Mouse (Mus musculus) ES-E14 (cell line): ENCODE results near the gene Akt1.

Experiments
- CHD2 ChIP-seq: IDR thresholded peaks from 2 replicates; pipeline ENCODE4 v1.6.1; 2014; ENCODE audit warnings: mild to moderate bottlenecking, low read depth, low read length, inconsistent platforms
- HCFC1 ChIP-seq: IDR thresholded peaks from 2 replicates; pipeline ENCODE4 v1.6.1; 2012; ENCODE audit warnings: low read length, inconsistent platforms, borderline replicate concordance; ENCODE audit not compliant: insufficient read depth
- MAFK ChIP-seq: IDR thresholded peaks from 2 replicates; pipeline ENCODE4 v1.6.1; 2014; ENCODE audit warnings: mild to moderate bottlenecking, low read depth, low read length, inconsistent platforms; ENCODE audit not compliant: insufficient read depth
- ZC3H11A ChIP-seq: IDR thresholded peaks from 2 replicates; pipeline ENCODE4 v1.6.1; 2012; ENCODE audit warnings: low read depth, mild to moderate bottlenecking, inconsistent platforms, low read length, borderline replicate concordance
- ZNF384 ChIP-seq: IDR thresholded peaks from 2 replicates; pipeline ENCODE4 v1.6.1; 2012; ENCODE audit warnings: low read depth, low read length, inconsistent platforms

DNA sequence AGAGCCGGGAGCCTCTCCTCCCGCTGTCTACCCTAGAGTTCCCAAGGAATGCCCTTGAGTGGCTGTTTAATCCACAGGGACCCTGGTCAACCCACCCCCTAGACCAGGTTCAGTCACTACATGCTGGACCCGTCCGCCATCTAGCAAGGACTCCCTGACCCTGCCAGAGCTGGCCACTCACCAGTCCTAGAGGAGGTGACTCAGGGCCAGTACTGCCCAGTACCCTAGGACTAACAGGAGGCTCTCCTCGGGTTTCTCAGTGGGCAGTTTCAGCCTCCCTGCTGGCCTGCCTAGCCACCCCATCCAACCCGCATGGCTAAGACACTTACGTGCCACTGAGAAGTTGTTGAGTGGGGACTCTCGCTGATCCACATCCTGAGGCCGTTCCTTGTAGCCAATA lies 12.8 kb downstream of the Akt1 start:
- TF ChIP-seq HCFC1: no peak
- TF ChIP-seq MAFK: no peak
- no peak for TF ChIP-seq ZNF384
- no peak for TF ChIP-seq CHD2
- TF ChIP-seq ZC3H11A: no peak
